Mouse (Mus musculus) heart, adult 2 months (tissue): ENCODE measurements around the gene Fndc3b.

Experiments used
- CTCF ChIP-seq: fragments of 200-600 bp; IDR thresholded peaks from 2 replicates; pipeline ENCODE4 v1.8.1; 2022; ENCODE audit warnings: antibody characterized with exemption, mild to moderate bottlenecking, moderate library complexity
- POLR2A ChIP-seq: fragments of 200-500 bp; IDR thresholded peaks from 2 replicates; pipeline ENCODE4 v1.6.1; 2011; ENCODE audit warnings: mild to moderate bottlenecking, low read depth, low read length, control low read depth; ENCODE audit not compliant: insufficient read depth

GRCm38 (mm10) chr3:27529221-27530051, 181.7 kb downstream of the Fndc3b start:
- TF ChIP-seq CTCF (no peak), POLR2A (no peak)
